Mouse (Mus musculus): ENCODE data around the gene Tnfrsf1a.

The Tnfrsf1a gene

GRCm38 (mm10) chr6:125353655-125354054, 4.5 kb downstream of the Tnfrsf1a start:
- DNase-seq (ENCODE audit: low read depth, low spot score) = no peak

DNA sequence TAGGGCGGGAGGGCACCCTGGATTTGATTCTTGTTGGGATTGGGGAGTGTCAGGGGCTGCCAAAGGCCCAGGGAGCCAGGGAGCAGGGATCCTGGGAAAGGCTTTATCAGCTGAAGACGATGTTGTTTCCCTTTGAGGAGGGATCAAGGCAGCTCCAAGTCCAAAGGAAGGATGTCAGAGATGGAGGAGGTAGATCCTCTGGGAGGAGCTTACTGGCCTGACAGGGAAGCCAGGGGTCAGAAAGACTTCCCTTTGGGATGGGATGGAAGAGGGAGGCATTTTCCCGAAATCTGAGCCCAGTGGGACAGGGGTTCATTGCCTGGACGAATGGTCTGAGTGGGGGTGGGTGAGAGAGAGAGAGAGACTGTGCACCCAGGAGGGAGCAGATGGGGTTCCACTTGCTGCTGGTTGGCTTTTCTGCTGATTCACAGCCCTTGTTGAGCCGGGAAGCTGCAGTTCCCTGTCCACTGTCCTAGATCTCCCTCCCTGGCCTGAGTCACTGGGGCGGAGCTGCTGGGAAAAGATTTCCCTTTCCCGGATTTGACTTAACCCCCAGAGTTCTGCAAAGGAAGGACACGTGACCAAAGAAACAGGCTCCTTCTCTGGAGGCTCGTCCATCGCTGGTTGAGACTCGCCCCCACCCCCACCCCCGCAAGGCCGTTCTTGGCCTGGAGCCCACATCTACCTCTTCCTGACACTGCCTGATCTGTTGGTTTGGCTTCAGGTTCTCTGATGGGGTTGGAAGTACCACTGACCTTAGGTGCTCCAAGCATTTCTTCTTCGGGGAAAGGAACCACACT, 5.4 kb downstream of the Tnfrsf1a start:
- DNase-seq (ENCODE audit: low read depth, low spot score) = no peak

DNA sequence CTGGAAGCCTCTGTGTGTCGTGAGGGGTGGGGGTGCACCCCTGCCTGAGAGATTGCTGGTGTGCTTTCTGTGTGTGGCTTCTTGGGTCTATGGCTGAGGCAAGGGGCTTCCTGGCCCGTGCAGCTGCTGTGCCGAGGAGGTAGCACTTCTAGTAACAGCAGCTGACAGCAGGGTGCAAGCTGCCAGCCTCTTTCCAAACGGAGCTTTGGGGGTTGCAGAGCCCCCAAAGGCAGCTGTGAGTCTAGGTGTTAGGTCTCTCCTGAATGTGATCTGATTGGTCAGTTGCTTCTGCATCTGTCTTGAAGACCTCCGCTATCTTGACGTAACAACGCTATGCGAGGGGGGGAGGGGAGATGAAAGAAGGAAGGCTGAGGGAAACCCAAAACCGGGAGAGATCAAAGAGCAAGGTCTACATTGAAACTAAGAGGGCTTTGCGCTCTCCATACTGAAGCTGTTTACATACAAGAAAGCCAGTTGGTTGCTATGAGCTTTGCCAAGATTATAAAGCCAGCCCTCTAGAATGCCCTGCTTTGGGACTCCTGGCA, 6.1 kb downstream of the Tnfrsf1a start:
- no peak for DNase-seq (ENCODE audit: low read depth, low spot score)

DNA sequence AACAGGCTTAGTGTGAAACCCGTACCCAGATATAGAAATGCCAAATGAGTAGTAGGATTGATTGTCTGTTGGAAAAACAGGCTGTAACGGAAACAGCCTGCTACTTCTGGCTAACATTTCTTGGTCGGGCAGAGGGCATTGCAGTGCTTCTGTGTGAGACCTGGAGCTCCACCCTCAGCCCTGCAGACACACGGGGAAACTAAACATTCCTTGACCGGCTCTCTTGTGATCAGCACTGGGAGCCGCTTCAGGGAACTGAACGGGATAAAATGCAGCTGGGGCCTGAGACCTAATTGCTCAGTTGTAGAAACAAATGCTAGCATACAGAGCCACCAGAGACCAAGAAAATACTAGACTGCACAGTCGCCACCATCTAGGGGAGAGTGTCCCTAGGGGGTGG, 7.1 kb downstream of the Tnfrsf1a start:
- no peak for DNase-seq (ENCODE audit: low read depth, low spot score)

- no peak for DNase-seq (ENCODE audit: low read depth, low spot score)
Observed at GRCm38 (mm10) chr6:125357334-125357733, 8.2 kb downstream of the Tnfrsf1a start.

- DNase-seq (ENCODE audit: low read depth, low spot score) = no peak
Observed at GRCm38 (mm10) chr6:125359999-125360398, 10.8 kb downstream of the Tnfrsf1a start.

DNA sequence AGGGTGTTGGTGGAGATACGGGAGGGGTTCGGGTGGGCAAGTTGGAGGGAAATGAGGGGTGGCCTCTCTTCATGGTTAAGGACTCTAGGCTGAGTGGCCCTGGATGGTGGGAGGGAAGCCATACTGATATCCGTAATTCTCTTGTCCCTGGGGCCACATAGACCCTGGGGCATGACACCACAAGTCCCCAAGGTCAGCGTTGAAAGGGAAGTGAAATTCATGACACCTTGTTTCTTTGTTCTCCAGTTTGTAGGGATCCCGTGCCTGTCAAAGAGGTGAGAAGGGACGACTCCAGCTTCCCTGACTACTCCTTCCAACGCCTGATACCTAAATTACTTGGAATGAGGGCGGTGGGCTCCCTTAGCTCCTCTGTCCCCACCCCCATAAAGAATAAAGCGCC, 11.7 kb downstream of the Tnfrsf1a start:
- DNase-seq (ENCODE audit: low read depth, low spot score) = no peak

DNA sequence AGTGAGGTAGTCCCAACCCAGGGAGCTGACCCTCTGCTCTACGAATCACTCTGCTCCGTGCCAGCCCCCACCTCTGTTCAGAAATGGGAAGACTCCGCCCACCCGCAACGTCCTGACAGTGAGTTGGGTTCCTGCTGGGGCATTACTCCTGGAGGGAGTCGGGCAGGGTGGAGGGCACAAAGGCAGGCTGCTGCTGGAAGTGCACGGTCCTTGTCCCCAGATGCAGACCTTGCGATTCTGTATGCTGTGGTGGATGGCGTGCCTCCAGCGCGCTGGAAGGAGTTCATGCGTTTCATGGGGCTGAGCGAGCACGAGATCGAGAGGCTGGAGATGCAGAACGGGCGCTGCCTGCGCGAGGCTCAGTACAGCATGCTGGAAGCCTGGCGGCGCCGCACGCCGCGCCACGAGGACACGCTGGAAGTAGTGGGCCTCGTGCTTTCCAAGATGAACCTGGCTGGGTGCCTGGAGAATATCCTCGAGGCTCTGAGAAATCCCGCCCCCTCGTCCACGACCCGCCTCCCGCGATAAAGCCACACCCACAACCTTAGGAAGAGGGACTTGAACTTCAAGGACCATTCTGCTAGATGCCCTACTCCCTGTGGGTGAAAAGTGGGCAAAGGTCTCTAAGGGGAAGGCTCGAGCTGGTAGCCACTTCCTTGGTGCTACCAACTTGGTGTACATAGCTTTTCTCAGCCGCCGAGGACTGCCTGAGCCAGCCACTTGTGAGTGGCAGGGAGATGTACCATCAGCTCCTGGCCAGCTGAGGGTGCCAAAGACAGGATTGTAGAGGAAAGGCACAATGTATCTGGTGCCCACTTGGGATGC, 12.5 kb downstream of the Tnfrsf1a start:
- DNase-seq (ENCODE audit: low read depth, low spot score) = no peak

- no peak for DNase-seq (ENCODE audit: low read depth, low spot score)
Observed at GRCm38 (mm10) chr6:125363021-125363420, 13.9 kb downstream of the Tnfrsf1a start.

- DNase-seq (ENCODE audit: low read depth, low spot score) = no peak
Observed at GRCm38 (mm10) chr6:125363451-125364242, 14.5 kb downstream of the Tnfrsf1a start.

- no peak for DNase-seq (ENCODE audit: low read depth, low spot score)
Observed at GRCm38 (mm10) chr6:125364448-125364847, 15.3 kb downstream of the Tnfrsf1a start.

GRCm38 (mm10) chr6:125365522-125365921, 16.4 kb downstream of the Tnfrsf1a start:
- DNase-seq (ENCODE audit: low read depth, low spot score) = no peak

DNA sequence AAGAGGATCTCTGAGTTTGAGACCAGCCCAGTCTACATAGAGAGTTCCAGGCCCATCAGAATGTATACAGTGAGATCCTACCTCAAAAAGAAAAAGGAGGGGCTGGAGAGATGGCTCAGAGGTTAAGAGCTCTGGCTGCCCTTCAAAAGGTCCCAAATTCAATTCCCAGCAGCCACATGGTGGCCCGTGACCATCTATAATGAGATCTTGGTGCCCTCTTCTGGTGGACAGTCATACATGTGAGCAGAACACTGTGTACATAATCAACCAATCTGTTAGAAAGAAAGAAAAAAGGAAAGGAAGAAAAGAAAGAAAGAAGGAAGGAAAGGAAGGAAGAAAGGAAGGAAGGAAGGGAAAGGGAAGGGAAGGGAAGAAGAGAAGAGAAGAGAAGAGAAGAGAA, 17.0 kb downstream of the Tnfrsf1a start:
- no peak for DNase-seq (ENCODE audit: low read depth, low spot score)

DNA sequence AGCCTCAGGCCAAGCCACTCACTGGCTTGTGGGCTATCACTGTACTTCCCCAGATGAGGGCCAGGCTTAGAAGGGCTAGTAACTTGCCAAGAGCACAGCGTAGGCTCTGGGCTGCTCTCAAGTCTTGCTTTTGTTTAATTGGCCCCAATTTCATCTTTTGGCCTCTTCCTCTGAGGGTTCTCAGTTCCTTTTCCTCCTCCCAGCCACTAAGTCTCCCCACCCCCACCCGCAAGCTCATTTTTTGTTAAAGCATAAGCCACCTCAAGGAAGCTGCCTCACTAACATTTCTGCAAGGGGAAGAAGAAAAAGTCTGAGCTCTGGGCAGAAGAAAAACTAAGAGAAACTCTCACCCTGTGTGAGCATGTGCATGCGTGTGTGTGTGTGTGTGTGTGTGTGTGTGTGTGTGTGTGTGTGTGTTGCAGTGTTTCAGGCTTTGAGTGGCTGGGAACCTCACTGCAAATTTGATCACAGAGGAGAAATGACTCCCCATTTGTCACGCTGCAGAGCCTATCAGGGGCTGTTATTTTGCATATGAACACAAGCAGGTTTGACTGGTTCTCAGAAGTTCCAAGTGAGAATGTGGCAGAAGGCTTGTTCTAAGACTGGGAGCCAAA, 18.7 kb downstream of the Tnfrsf1a start:
- DNase-seq (ENCODE audit: low read depth, low spot score) = no peak

DNA sequence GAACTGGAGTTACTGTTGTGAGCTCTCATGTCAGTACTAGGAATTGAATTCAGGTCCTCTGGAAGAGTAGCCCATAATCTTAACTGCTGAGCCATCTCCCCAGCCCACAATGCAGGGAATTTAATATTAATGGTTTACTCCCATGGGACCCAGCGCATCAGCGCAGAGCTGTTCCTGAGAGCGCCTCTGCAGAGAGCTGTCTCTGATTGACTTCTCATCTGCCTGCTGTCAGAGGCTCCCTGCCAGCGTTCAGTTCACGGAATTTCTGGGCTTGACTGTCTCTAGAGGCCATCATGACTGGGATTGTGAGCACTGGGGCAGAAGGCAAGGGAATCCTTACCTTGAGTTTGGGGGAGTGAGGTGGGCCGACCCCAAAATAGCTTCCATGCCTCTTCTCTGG, 27.9 kb downstream of the Tnfrsf1a start:
- DNase-seq (ENCODE audit: low read depth, low spot score) = no peak

DNA sequence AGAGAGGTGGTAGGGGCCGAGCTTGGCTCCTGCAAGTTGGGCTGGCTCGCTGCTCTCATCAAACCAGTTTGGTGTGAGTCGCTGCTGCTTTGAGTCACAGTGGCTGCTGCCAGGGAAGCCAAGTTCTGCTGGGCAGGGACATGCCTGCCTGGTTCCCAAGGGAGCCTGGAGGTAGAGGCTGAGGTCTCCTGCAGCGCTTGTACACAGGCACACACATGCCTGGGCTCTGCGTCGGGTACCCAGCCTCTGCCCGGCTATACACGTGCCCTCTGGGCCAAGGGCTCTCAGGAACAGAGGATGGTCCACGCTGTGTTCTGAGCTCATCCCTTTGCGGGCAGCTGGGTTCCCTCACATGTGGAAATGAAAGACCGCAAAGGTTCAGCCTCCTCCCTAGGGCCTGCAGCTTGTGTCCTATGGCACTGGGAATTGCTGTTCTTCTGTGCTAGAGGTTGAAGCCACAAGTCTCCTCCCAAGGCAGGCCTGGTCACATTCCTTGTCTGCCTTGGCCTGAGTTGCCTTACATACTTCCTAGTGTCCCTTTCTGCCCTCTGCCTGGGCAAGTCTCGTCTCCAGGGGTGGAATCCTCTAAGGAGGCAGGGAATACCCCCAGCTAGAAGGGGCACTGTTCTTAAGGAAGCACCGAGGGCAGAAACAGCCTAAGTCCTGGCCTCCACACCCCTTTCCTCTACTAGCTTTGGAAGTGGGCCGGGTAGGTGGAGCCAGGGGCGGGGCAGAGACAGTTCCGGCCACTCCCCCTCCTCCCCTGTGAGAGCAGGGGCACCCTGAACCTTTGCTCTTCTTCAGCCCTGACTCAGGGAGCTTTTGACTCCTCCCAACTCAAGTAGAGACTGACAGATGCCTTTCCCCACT, 28.7 kb downstream of the Tnfrsf1a start:
- DNase-seq (ENCODE audit: low read depth, low spot score) = no peak

- no peak for DNase-seq (ENCODE audit: low read depth, low spot score)
Observed at GRCm38 (mm10) chr6:125378621-125379020, 29.5 kb downstream of the Tnfrsf1a start.

GRCm38 (mm10) chr6:125379781-125380180, 30.6 kb downstream of the Tnfrsf1a start:
- DNase-seq (ENCODE audit: low read depth, low spot score) = no peak

GRCm38 (mm10) chr6:125380372-125381360, 31.5 kb downstream of the Tnfrsf1a start, which contains the start of gene Plekhg6:
Plekhg6 (minus strand) TSS chr6:125380793.
- no peak for DNase-seq (ENCODE audit: low read depth, low spot score)
